18 mouse cellular contexts compared by ENCODE assay signal in genomic region chr16:64569496-64569895, GRCm38 (mm10). TPM values are rescaled to one million over a fixed set of nuclear protein-coding genes. Genes with fewer than 3 reads are reported as not detected.
"Had no signal": no experiment of that assay in that cellular context is flagged by ENCODE, and none has a peak within 500 bp of the region (broad histone marks: within the 10 kb centered on the region; RNA-seq: fewer than 3 reads in every experiment).

No protein-coding gene starts in this region.

- H3K4me3 ChIP-seq: kidney, embryonic 15.5 days; limb, embryonic 13.5 days; liver, embryonic 15.5 days; midbrain, embryonic 10.5 days; neural tube, embryonic 12.5 days had no signal

- DNase-seq: kidney, adult 2 months; layer of hippocampus, adult 9-11 months; left cerebral cortex, postnatal 4 days; lung, embryonic 14.5 days; midbrain, embryonic 14.5 days; spleen, adult 18-20 months; thymus, adult 18-20 months; thymus, postnatal 14 days had no signal

- H3K4me1 ChIP-seq: kidney, embryonic 15.5 days; limb, embryonic 13.5 days; liver, embryonic 15.5 days; midbrain, embryonic 10.5 days; neural tube, embryonic 12.5 days had no signal

- H3K27ac ChIP-seq: kidney, embryonic 15.5 days; limb, embryonic 13.5 days; liver, embryonic 15.5 days; midbrain, embryonic 10.5 days; neural tube, embryonic 12.5 days had no signal

RNA-seq across cellular contexts. Expression of gene Csnka2ip, which starts 32.7 kb away (rescaled TPM):
- total RNA-seq: megakaryocyte, adult 5-6 weeks; neutrophil, adult 5-6 weeks had no signal
- polyA plus RNA-seq: intestine, embryonic 16.5 days; kidney, adult 2 months; kidney, embryonic 15.5 days; limb, embryonic 13.5 days; liver, embryonic 11.5 days; liver, embryonic 15.5 days; lung, embryonic 14.5 days; midbrain, embryonic 14.5 days; neural tube, embryonic 12.5 days; stomach, embryonic 14.5 days had no signal
